Mouse (Mus musculus) inflammation-experienced regulatory T-cells, adult 6 months (primary cell): ENCODE data around the gene Gm6096. TPM values are rescaled to one million over a fixed set of nuclear protein-coding genes. Genes with fewer than 3 reads are reported as not detected.

Experiments
- polyA plus RNA-seq, 3 experiments: library from polyadenylated mRNA; unstranded; fragments of 100-300 nt; shearing (Covaris generic); gene quantifications; one replicate each; pipeline ENCODE4 v1.2.1; 2017

Gm6096 gene
- polyA plus RNA-seq, 3 experiments from 2014 or later = not detected

Other genes with a start within 250 kb of the Gm6096 start
- not detected for gene Scgb2b27, start 237.1 kb upstream of the Gm6096 start, polyA plus RNA-seq
- not detected for gene Scgb1b27, start 229.6 kb upstream of the Gm6096 start, polyA plus RNA-seq
- not detected for gene Scgb1b30, start 155.6 kb upstream of the Gm6096 start, polyA plus RNA-seq
- gene Wtip, start 117.8 kb upstream of the Gm6096 start, polyA plus RNA-seq = not detected
- gene Uba2, start 81.4 kb upstream of the Gm6096 start, polyA plus RNA-seq = 10 to 100 TPM; 74.4 to 98.1 (median 87.7) TPM
- 10 to 100 TPM; 26.1 to 31.0 (median 28.5) TPM for gene Pdcd2l, start 54.4 kb upstream of the Gm6096 start, polyA plus RNA-seq
- gene Gpi1, start 20.7 kb upstream of the Gm6096 start, polyA plus RNA-seq = 100 to 1,000 TPM; 350 to 461 (median 355) TPM
- gene 4931406P16Rik, start 62.5 kb downstream of the Gm6096 start, polyA plus RNA-seq = 10 to 100 TPM; 25.3 to 31.5 (median 30.0) TPM
- 10 to 100 TPM; 40.0 to 47.5 (median 41.5) TPM for gene Lsm14a, start 142.3 kb downstream of the Gm6096 start, polyA plus RNA-seq